Mouse (Mus musculus) hindbrain, embryonic 11.5 days (tissue): Measurements from ENCODE around the gene Ttc28. TPM values are rescaled to one million over a fixed set of nuclear protein-coding genes. Genes with fewer than 3 reads are reported as not detected.
A peak's percentile ranks its signal among the peaks of the same experiment; 100 is the strongest.
"Not testable (repeated sequence)": the region's sequence is repeated elsewhere in the genome, so short reads cannot be mapped to it uniquely, and the experiment has no call there.

Experiments used
- ATAC-seq: fragments of 200-750 bp; cut with Nextera tagmentation; 2 replicates; pipeline ENCODE4 v1.8.0; 2017; ENCODE audit warnings: mild to moderate bottlenecking, moderate TSS enrichment, moderate library complexity; ENCODE audit not compliant: low FRiP score
- DNase-seq: peaks from one replicate; pipeline ENCODE4 v3.0.0-alpha.2; 2015; ENCODE audit warnings: low spot score
- H3K27ac ChIP-seq: fragments of 300-500 bp; sonication (generic); 2 replicates; pipeline ENCODE4 v1.5.1; 2014; ENCODE audit warnings: mild to moderate bottlenecking, low read depth, low read length
- H3K27me3 ChIP-seq: fragments of 300-500 bp; sonication (generic); 2 replicates; pipeline ENCODE4 v1.6.1; 2014; ENCODE audit warnings: mild to moderate bottlenecking, low read length, moderate library complexity, mixed read lengths; ENCODE audit not compliant: control insufficient read depth, insufficient read depth
- H3K36me3 ChIP-seq: fragments of 300-500 bp; sonication (generic); 2 replicates; pipeline ENCODE4 v1.6.1; 2014; ENCODE audit warnings: mild to moderate bottlenecking, low read length, moderate library complexity, mixed read lengths; ENCODE audit not compliant: control insufficient read depth, insufficient read depth
- H3K4me1 ChIP-seq: fragments of 300-500 bp; sonication (generic); replicated peaks from 2 replicates; pipeline ENCODE4 v1.6.1; 2014; ENCODE audit warnings: low read length, mixed read lengths; ENCODE audit not compliant: control insufficient read depth, insufficient read depth
- H3K4me2 ChIP-seq: fragments of 300-500 bp; sonication (generic); replicated peaks from 2 replicates; pipeline ENCODE4 v1.6.1; 2014; ENCODE audit warnings: mild to moderate bottlenecking, low read depth, low read length
- H3K4me3 ChIP-seq: fragments of 300-500 bp; sonication (generic); 2 replicates; pipeline ENCODE4 v1.5.1; 2014; ENCODE audit warnings: low read depth, low read length
- H3K9ac ChIP-seq: fragments of 300-500 bp; sonication (generic); 2 replicates; pipeline ENCODE4 v1.6.1; 2014; ENCODE audit warnings: low read depth, low read length
- H3K9me3 ChIP-seq: fragments of 300-500 bp; sonication (generic); 2 replicates; pipeline ENCODE4 v1.6.1; 2016; ENCODE audit warnings: low read length; ENCODE audit not compliant: control insufficient read depth
- WGBS: fragments of 180-500 bp; shearing (Covaris S2); extraction: QIAGEN DNeasy Blood & Tissue Kit; methylation state at CpG from one replicate; pipeline ENCODE4 v1.1.7; 2014; 5-methylcytosine and 5-hydroxymethylcytosine counted together
- polyA plus RNA-seq: library from polyadenylated mRNA; unstranded; fragments of >200 nt; fragmentation: Nextera tagmentation; extraction: Ambion mirVana; gene quantifications from 2 replicates; pipeline ENCODE4 v1.2.1, GENCODE M21; 2014

The Ttc28 gene
- polyA plus RNA-seq: 14.0 and 15.6 TPM in 2 replicates

GRCm38 (mm10) chr5:110879584-110880374 is at the start of gene Ttc28:
Gene Ttc28 (plus strand): TSS chr5:110879803.
- peak within 1 kb of the TSS; percentile 77 for H3K9ac ChIP-seq
- peak within 1 kb of the TSS; percentile 78 for H3K4me2 ChIP-seq
- WGBS: under 1% methylated on average over 81 of the region's 101 CpGs
- peak within 1 kb of the TSS; percentile 84 for H3K4me3 ChIP-seq
- DNase-seq (peak; percentile 93), ATAC-seq (peak; percentile 93)
- H3K4me1 ChIP-seq: no peaks in the 10 kb centered on the region
- H3K27me3 ChIP-seq: no peaks in the 10 kb centered on the region
- H3K36me3 ChIP-seq: no peaks in the 10 kb centered on the region
- no peaks in the 10 kb centered on the region for H3K9me3 ChIP-seq
- peak within 1 kb of the TSS; percentile 59 for H3K27ac ChIP-seq

- no peak overlapping the region for H3K9ac ChIP-seq
- no peaks in the 10 kb centered on the region for H3K9me3 ChIP-seq
- no peaks in the 10 kb centered on the region for H3K4me1 ChIP-seq
- no peaks in the 10 kb centered on the region for H3K27me3 ChIP-seq
- H3K4me2 ChIP-seq: no peak overlapping the region
- DNase-seq (no peak), ATAC-seq (no peak)
- H3K27ac ChIP-seq: no peak overlapping the region
- 93% methylated on average over 5 of the region's 5 CpGs for WGBS
- H3K4me3 ChIP-seq: no peak overlapping the region
- H3K36me3 ChIP-seq: no peaks in the 10 kb centered on the region
These were observed 48.4 kb upstream of the Ttc28 start for GRCm38 (mm10) chr5:110831036-110831720.

GRCm38 (mm10) chr5:110835959-110836358 is 43.6 kb upstream of the Ttc28 start:
- Histone ChIP-seq H3K27ac (no peak overlapping the region), H3K9me3 (no peaks in the 10 kb centered on the region), H3K36me3 (no peaks in the 10 kb centered on the region), H3K9ac (no peak overlapping the region), H3K4me1 (no peaks in the 10 kb centered on the region), H3K27me3 (no peaks in the 10 kb centered on the region), H3K4me3 (no peak overlapping the region), H3K4me2 (no peak overlapping the region)
- DNase-seq: peak; percentile 54
- ATAC-seq: no peak
- WGBS: 41% methylated on average over 3 of the region's 3 CpGs

- DNase-seq, H3K36me3 ChIP-seq, ATAC-seq, H3K27ac ChIP-seq, H3K27me3 ChIP-seq, H3K9ac ChIP-seq, H3K4me2 ChIP-seq, H3K9me3 ChIP-seq, H3K4me1 ChIP-seq, H3K4me3 ChIP-seq: not testable (repeated sequence)
- 88% methylated on average over 5 of the region's 5 CpGs for WGBS
These were observed 41.6 kb upstream of the Ttc28 start for GRCm38 (mm10) chr5:110838016-110838415.

GRCm38 (mm10) chr5:110839038-110839677 is 40.4 kb upstream of the Ttc28 start:
- no peaks in the 10 kb centered on the region for H3K36me3 ChIP-seq
- no peaks in the 10 kb centered on the region for H3K9me3 ChIP-seq
- ATAC-seq: no peak; the same call in 1 of the 2 replicates

GRCm38 (mm10) chr5:110839678-110840365 is 39.8 kb upstream of the Ttc28 start, which contains the start of the genes Hscb and Chek2:
Gene Hscb (minus strand): TSS chr5:110839777.
Gene Chek2 (plus strand): TSS chr5:110839979.
- ATAC-seq (peak; percentile 98), DNase-seq (peak; percentile 97)
- Histone ChIP-seq H3K4me3 (peak within 1 kb of the TSS; percentile 58), H3K4me2 (peak within 1 kb of the TSS; percentile 71), H3K4me1 (no peaks in the 10 kb centered on the region), H3K27ac (peak within 1 kb of the TSS; percentile 47; the same call in 1 of the 2 replicates), H3K9ac (peak within 1 kb of the TSS; percentile 62), H3K36me3 (no peaks in the 10 kb centered on the region), H3K9me3 (no peaks in the 10 kb centered on the region), H3K27me3 (no peaks in the 10 kb centered on the region)
- under 1% methylated on average over 41 of the region's 41 CpGs for WGBS

More at GRCm38 (mm10) chr5:110839038-110839677, 40.4 kb upstream of the Ttc28 start:
- H3K4me2 ChIP-seq: peak overlapping the region; percentile 71
- peak overlapping the region; percentile 47; the same call in 1 of the 2 replicates for H3K27ac ChIP-seq
- H3K4me1 ChIP-seq: no peaks in the 10 kb centered on the region
- H3K9ac ChIP-seq: peak overlapping the region; percentile 62
- no peak for DNase-seq
- H3K4me3 ChIP-seq: peak overlapping the region; percentile 58
- H3K27me3 ChIP-seq: no peaks in the 10 kb centered on the region
- 9% methylated on average over 28 of the region's 28 CpGs for WGBS

GRCm38 (mm10) chr5:110840465-110840864 is 39.1 kb upstream of the Ttc28 start:
- WGBS: 8% methylated on average over 4 of the region's 4 CpGs
- no peak for ATAC-seq
- Histone ChIP-seq H3K9me3 (no peaks in the 10 kb centered on the region), H3K4me1 (no peaks in the 10 kb centered on the region), H3K36me3 (0 out of 2 replicates have a peak, but pooled peaks cover under 1% of the 10 kb centered on the region), H3K4me3 (peak overlapping the region; percentile 58), H3K9ac (peak overlapping the region; percentile 36; the same call in 1 of the 2 replicates), H3K27ac (no peak overlapping the region), H3K4me2 (peak overlapping the region; percentile 41), H3K27me3 (no peaks in the 10 kb centered on the region)
- peak; percentile 62 for DNase-seq
